ENCODE assay signal across 24 mouse cellular contexts in genomic region chr14:62008707-62009106, GRCm38 (mm10).
DNase-seq lines count a peak whose midpoint lies in the region; ATAC-seq lines count a peak whose summit lies in the region.
"Had no signal": no experiment of that assay in that cellular context is flagged by ENCODE, and none has a peak within 500 bp of the region (broad histone marks: within the 10 kb centered on the region; RNA-seq: fewer than 3 reads in every experiment).

No protein-coding gene starts in this region.

- no peak overlapping the region for H3K4me3 ChIP-seq in heart, embryonic 10.5 days
- H3K4me3 ChIP-seq: embryonic facial prominence, embryonic 13.5 days; embryonic facial prominence, embryonic 15.5 days; erythroblast, embryonic 14.5 days; forebrain, embryonic 13.5 days; forebrain, embryonic 15.5 days had no signal

- ATAC-seq in CD4-positive, CD25-positive, alpha-beta regulatory T cell, adult 4 months, result peak; percentile 56
- ATAC-seq in erythroid progenitor cell, adult 5-6 weeks (replicated peaks; ENCODE audit: low FRiP score, poor library complexity, severe bottlenecking), result no peak
- ATAC-seq: forebrain, embryonic 13.5 days; forebrain, embryonic 15.5 days; forebrain, postnatal 0 days had no signal

- H3K27ac ChIP-seq in heart, embryonic 10.5 days, result no peak overlapping the region
- H3K27ac ChIP-seq: embryonic facial prominence, embryonic 13.5 days; embryonic facial prominence, embryonic 15.5 days; forebrain, embryonic 13.5 days; forebrain, embryonic 15.5 days had no signal

- H3K4me1 ChIP-seq in heart, embryonic 10.5 days, result no peaks in the 10 kb centered on the region

- no peaks in the 10 kb centered on the region for H3K9me3 ChIP-seq in heart, embryonic 10.5 days
- H3K9me3 ChIP-seq: embryonic facial prominence, embryonic 13.5 days; embryonic facial prominence, embryonic 15.5 days; forebrain, embryonic 15.5 days had no signal

- 85% methylated on average over 5 of the region's 5 CpGs for WGBS in heart, embryonic 10.5 days

- H3K36me3 ChIP-seq in heart, embryonic 10.5 days, result no peaks in the 10 kb centered on the region
- H3K36me3 ChIP-seq: embryonic facial prominence, embryonic 13.5 days; embryonic facial prominence, embryonic 15.5 days; forebrain, embryonic 15.5 days had no signal

- H3K27me3 ChIP-seq in heart, embryonic 10.5 days (ENCODE audit: insufficient read depth, poor library complexity, severe bottlenecking), result no peaks in the 10 kb centered on the region
- H3K27me3 ChIP-seq: embryonic facial prominence, embryonic 13.5 days; embryonic facial prominence, embryonic 15.5 days; forebrain, embryonic 13.5 days; forebrain, embryonic 15.5 days had no signal

- peak; percentile 66 for DNase-seq in CD4-positive helper T cell, adult 2 months (ENCODE audit: low read depth, low spot score)
- peak; percentile 32 for DNase-seq in induced T-regulatory cell, adult 2 months (ENCODE audit: low read depth)
- DNase-seq in naive thymus-derived CD4-positive, alpha-beta T cell, adult 2 months (ENCODE audit: low read depth), result peak; percentile 7
- DNase-seq in heart, embryonic 10.5 days (ENCODE audit: low spot score), result no peak
- no peak for DNase-seq in left cerebral cortex, adult 9 months (ENCODE audit: low spot score in 2 of 2)
- DNase-seq: adrenal gland, adult 2 months; adrenal gland, postnatal 10 days; adrenal gland, postnatal 25 days; B cell, adult 2 months; cerebellum, adult 11 months; cerebellum, adult 18-20 months; cerebellum, adult 8-10 months; cerebellum, adult 9-11 months; cerebellum, postnatal 14 days; cerebellum, postnatal 36 days; embryo, embryonic 11 days; forebrain, postnatal 0 days had no signal

Comparison
In these comparisons a context has a peak if more than half of its experiments do, and no peak if none do; other contexts are left out.
1. DNase-seq: peak in CD4-positive helper T cell, adult 2 months (single experiment), induced T-regulatory cell, adult 2 months (single experiment) and naive thymus-derived CD4-positive, alpha-beta T cell, adult 2 months (single experiment); none in heart, embryonic 10.5 days (single experiment) and left cerebral cortex, adult 9 months (0 of 2).